Mouse (Mus musculus): ENCODE measurements around the gene Pdzk1. TPM values are rescaled to one million over a fixed set of nuclear protein-coding genes. Genes with fewer than 3 reads are reported as not detected.

Gene Pdzk1
- polyA plus RNA-seq, 1 experiment = 0.49 TPM

DNA sequence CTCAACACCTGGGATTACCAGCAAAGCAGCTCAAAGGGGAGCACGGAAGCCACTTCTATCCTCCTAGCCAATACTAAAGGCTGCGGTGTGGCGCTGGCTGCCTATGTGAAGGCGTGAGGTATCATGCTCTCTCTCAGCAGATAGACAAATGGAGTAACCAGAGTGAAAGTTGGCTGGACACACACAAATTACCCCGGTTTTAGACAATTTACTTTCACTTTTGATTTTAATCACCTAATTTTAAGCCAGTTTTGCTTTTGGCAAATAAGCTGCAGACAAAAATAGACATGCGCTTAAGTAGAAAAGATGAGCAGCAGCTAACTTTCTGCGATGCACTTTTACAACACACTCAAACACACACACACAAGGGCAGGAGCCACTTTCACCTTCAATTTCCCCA lies 54.6 kb downstream of the Pdzk1 start:
- H3K4me3 ChIP-seq (ENCODE audit: control insufficient read depth, insufficient read depth, low read length) = no peak overlapping the region
- H3K27me3 ChIP-seq (ENCODE audit: control insufficient read depth, insufficient read depth, low read length) = no peaks in the 10 kb centered on the region
- H3K4me1 ChIP-seq (replicated peaks; ENCODE audit: control insufficient read depth, insufficient read depth, low read length) = peaks cover 8% of the 10 kb centered on the region; the same call in 1 of the 2 replicates
- peaks cover 13% of the 10 kb centered on the region for H3K36me3 ChIP-seq (ENCODE audit: control insufficient read depth, insufficient read depth, low read length)
- TF ChIP-seq CTCF (IDR thresholded peaks at IDR 0.05; ENCODE audit: borderline replicate concordance, control insufficient read depth, extremely low read depth, insufficient read depth, low read length, poor library complexity) = no peak
- TF ChIP-seq POLR2A (IDR thresholded peaks at IDR 0.05; ENCODE audit: control insufficient read depth, extremely low read depth, insufficient read depth, low read length, poor library complexity) = no peak
- H3K27ac ChIP-seq (ENCODE audit: control insufficient read depth, insufficient read depth, low read length) = no peak overlapping the region
- no peak for DNase-seq
- 48% methylated on average over 7 of the region's 7 CpGs for WGBS

DNA sequence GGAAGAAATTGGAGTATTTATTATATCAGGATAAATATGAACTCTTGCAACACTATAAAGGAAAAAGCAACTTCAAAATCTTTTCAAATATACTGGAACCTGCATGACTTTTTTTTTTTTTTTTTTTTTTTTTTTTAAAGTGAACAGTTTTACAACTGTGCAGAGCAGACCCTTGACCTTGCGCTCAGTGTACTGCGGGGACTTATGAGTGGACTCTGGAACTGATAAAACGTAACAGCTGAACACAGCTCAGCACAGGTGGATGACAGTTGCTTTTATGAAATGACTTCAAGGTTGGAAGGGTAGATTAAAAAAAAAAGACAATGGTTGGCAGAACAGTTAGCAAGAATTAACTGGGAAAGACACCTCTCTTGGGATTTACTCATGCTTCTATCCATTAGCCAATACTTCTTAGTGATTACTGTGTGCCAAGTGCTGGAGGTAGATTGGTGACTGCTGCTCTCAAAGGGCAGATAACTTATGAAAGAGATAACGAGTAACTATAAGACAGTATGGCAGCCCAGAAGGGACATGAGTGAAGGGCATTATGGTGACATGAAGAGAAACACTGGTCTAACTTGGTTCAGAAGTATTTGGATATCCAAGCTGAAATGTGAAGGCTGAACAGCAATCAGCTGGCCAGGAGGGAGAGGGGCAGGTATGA lies 73.4 kb downstream of the Pdzk1 start:
- H3K27me3 ChIP-seq (ENCODE audit: control insufficient read depth, insufficient read depth, low read length) = no peaks in the 10 kb centered on the region
- no peak for DNase-seq
- TF ChIP-seq CTCF (IDR thresholded peaks at IDR 0.05; ENCODE audit: borderline replicate concordance, control insufficient read depth, extremely low read depth, insufficient read depth, low read length, poor library complexity) = no peak
- H3K4me3 ChIP-seq (ENCODE audit: control insufficient read depth, insufficient read depth, low read length) = no peak overlapping the region
- no peaks in the 10 kb centered on the region; the same call in 1 of the 2 replicates for H3K4me1 ChIP-seq (replicated peaks; ENCODE audit: control insufficient read depth, insufficient read depth, low read length)
- H3K36me3 ChIP-seq (ENCODE audit: control insufficient read depth, insufficient read depth, low read length) = no peaks in the 10 kb centered on the region
- no peak overlapping the region for H3K27ac ChIP-seq (ENCODE audit: control insufficient read depth, insufficient read depth, low read length)
- WGBS = 98% methylated on average over 4 of the region's 4 CpGs

- H3K4me1 ChIP-seq (replicated peaks; ENCODE audit: control insufficient read depth, insufficient read depth, low read length) = no peaks in the 10 kb centered on the region; the same call in 1 of the 2 replicates
- no peak for TF ChIP-seq CTCF (IDR thresholded peaks at IDR 0.05; ENCODE audit: borderline replicate concordance, control insufficient read depth, extremely low read depth, insufficient read depth, low read length, poor library complexity)
- no peak for TF ChIP-seq POLR2A (IDR thresholded peaks at IDR 0.05; ENCODE audit: control insufficient read depth, extremely low read depth, insufficient read depth, low read length, poor library complexity)
- no peak within 1 kb of the TSS for H3K27ac ChIP-seq (ENCODE audit: control insufficient read depth, insufficient read depth, low read length)
- H3K4me3 ChIP-seq (ENCODE audit: control insufficient read depth, insufficient read depth, low read length) = peak within 1 kb of the TSS; percentile 93
- no peaks in the 10 kb centered on the region for H3K36me3 ChIP-seq (ENCODE audit: control insufficient read depth, insufficient read depth, low read length)
- 23% methylated on average over 14 of the region's 14 CpGs for WGBS
- H3K27me3 ChIP-seq (ENCODE audit: control insufficient read depth, insufficient read depth, low read length) = no peaks in the 10 kb centered on the region
- no peak for DNase-seq
These were observed 75.3 kb downstream of the Pdzk1 start, which contains the start of gene Gja5 for GRCm38 (mm10) chr3:96904393-96904792. Gene Gja5, plus strand, starts transcription at chr3:96904693.

- H3K36me3 ChIP-seq (ENCODE audit: control insufficient read depth, insufficient read depth, low read length) = no peaks in the 10 kb centered on the region
- WGBS = under 1% methylated on average over 40 of the region's 40 CpGs
- TF ChIP-seq POLR2A (IDR thresholded peaks at IDR 0.05; ENCODE audit: control insufficient read depth, extremely low read depth, insufficient read depth, low read length, poor library complexity) (0 out of 2 replicates have a peak, but pooled peaks have one; percentile 26), CTCF (IDR thresholded peaks at IDR 0.05; ENCODE audit: borderline replicate concordance, control insufficient read depth, extremely low read depth, insufficient read depth, low read length, poor library complexity) (no peak)
- peak; percentile 94 for DNase-seq
- H3K27ac ChIP-seq (ENCODE audit: control insufficient read depth, insufficient read depth, low read length) = no peak within 1 kb of the TSS
- peak within 1 kb of the TSS; percentile 93 for H3K4me3 ChIP-seq (ENCODE audit: control insufficient read depth, insufficient read depth, low read length)
- H3K4me1 ChIP-seq (replicated peaks; ENCODE audit: control insufficient read depth, insufficient read depth, low read length) = no peaks in the 10 kb centered on the region; the same call in 1 of the 2 replicates
- no peaks in the 10 kb centered on the region for H3K27me3 ChIP-seq (ENCODE audit: control insufficient read depth, insufficient read depth, low read length)
These were observed 75.9 kb downstream of the Pdzk1 start, which contains the start of gene Gpr89 for GRCm38 (mm10) chr3:96904851-96905541. Gene Gpr89, minus strand, starts transcription at chr3:96905346.

GRCm38 (mm10) chr3:96905592-96905991 lies 76.5 kb downstream of the Pdzk1 start:
- DNase-seq = no peak
- no peaks in the 10 kb centered on the region for H3K36me3 ChIP-seq (ENCODE audit: control insufficient read depth, insufficient read depth, low read length)
- no peaks in the 10 kb centered on the region; the same call in 1 of the 2 replicates for H3K4me1 ChIP-seq (replicated peaks; ENCODE audit: control insufficient read depth, insufficient read depth, low read length)
- 45% methylated on average over 9 of the region's 9 CpGs for WGBS
- H3K27me3 ChIP-seq (ENCODE audit: control insufficient read depth, insufficient read depth, low read length) = no peaks in the 10 kb centered on the region
- no peak overlapping the region for H3K4me3 ChIP-seq (ENCODE audit: control insufficient read depth, insufficient read depth, low read length)
- no peak overlapping the region for H3K27ac ChIP-seq (ENCODE audit: control insufficient read depth, insufficient read depth, low read length)
- TF ChIP-seq POLR2A (IDR thresholded peaks at IDR 0.05; ENCODE audit: control insufficient read depth, extremely low read depth, insufficient read depth, low read length, poor library complexity) = no peak
- no peak for TF ChIP-seq CTCF (IDR thresholded peaks at IDR 0.05; ENCODE audit: borderline replicate concordance, control insufficient read depth, extremely low read depth, insufficient read depth, low read length, poor library complexity)

Other genes with a start within 250 kb of the Pdzk1 start
- gene Polr3gl, start 235.1 kb upstream of the Pdzk1 start, polyA plus RNA-seq (2012; rRNA removed) = 17.8 and 18.2 TPM in 2 replicates
- gene Ankrd34a, start 232.6 kb upstream of the Pdzk1 start, polyA plus RNA-seq (2012; rRNA removed) = 0.18 and 0.49 TPM in 2 replicates
- 4.6 and 8.2 TPM in 2 replicates for gene Lix1l, start 228.1 kb upstream of the Pdzk1 start, polyA plus RNA-seq (2012; rRNA removed)
- gene Rbm8a, start 199.4 kb upstream of the Pdzk1 start, polyA plus RNA-seq (2012; rRNA removed) = 12.2 and 14.4 TPM in 2 replicates
- gene Pex11b, start 193.9 kb upstream of the Pdzk1 start, polyA plus RNA-seq (2012; rRNA removed) = 37.0 and 41.0 TPM in 2 replicates
- gene Gm42957, start 193.8 kb upstream of the Pdzk1 start, polyA plus RNA-seq (2012; rRNA removed) = 0.14 and 0.23 TPM in 2 replicates
- 2.9 and 3.0 TPM in 2 replicates for gene Itga10, start 183.7 kb upstream of the Pdzk1 start, polyA plus RNA-seq (2012; rRNA removed)
- 1.7 and 2.8 TPM in 2 replicates for gene Ankrd35, start 159.2 kb upstream of the Pdzk1 start, polyA plus RNA-seq (2012; rRNA removed)
- gene Pias3, start 132.9 kb upstream of the Pdzk1 start, polyA plus RNA-seq (2012; rRNA removed) = 32.7 and 33.1 TPM in 2 replicates
- gene Nudt17, start 120.7 kb upstream of the Pdzk1 start, polyA plus RNA-seq (2012; rRNA removed) = 12.2 and 17.9 TPM in 2 replicates
- gene Polr3c, start 101.7 kb upstream of the Pdzk1 start, polyA plus RNA-seq (2012; rRNA removed) = 49.3 and 51.1 TPM in 2 replicates
- 24.1 and 26.3 TPM in 2 replicates for gene Rnf115, start 101.6 kb upstream of the Pdzk1 start, polyA plus RNA-seq (2012; rRNA removed)
- gene Cd160, start 67 bp downstream of the Pdzk1 start, polyA plus RNA-seq (2012; rRNA removed) = 2.7 and 2.8 TPM in 2 replicates
- gene Gja5, start 75.4 kb downstream of the Pdzk1 start, polyA plus RNA-seq (2012; rRNA removed) = 1.2 and 2.1 TPM in 2 replicates
- gene Gpr89, start 76.1 kb downstream of the Pdzk1 start, polyA plus RNA-seq (2012; rRNA removed) = 17.3 and 19.5 TPM in 2 replicates
- gene Gja8, start 96.7 kb downstream of the Pdzk1 start, polyA plus RNA-seq (2012; rRNA removed) = 0.01 TPM in 2 replicates

All from thymus, adult 2 months (tissue).